Mouse (Mus musculus) megakaryocyte-erythroid progenitor cell, adult 5-6 weeks (primary cell): ENCODE measurements at regions not wholly inside any gene's neighbourhood (a gene's known extent, or its start where the extent isn't known, plus 50 kb on each side); places are given as distances from the start of the nearest gene placed in this dataset.

ENCODE experiments used
- ATAC-seq: replicated peaks from 2 replicates; pipeline ENCODE4 v1.8.0; 2016; ENCODE audit warnings: mild to moderate bottlenecking, inconsistent platforms; ENCODE audit not compliant: severe bottlenecking, poor library complexity, low FRiP score, low TSS enrichment

- ATAC-seq = peak; percentile 92
Observed at GRCm38 (mm10) chrX:4136135-4136534, 60.2 kb upstream of the Btbd35f28 start.
